Mouse (Mus musculus) stomach, embryonic 14.5 days (tissue): ENCODE results near the gene Lrrc36. TPM values are rescaled to one million over a fixed set of nuclear protein-coding genes. Genes with fewer than 3 reads are reported as not detected.

Experiments
- ATAC-seq: fragments of 200-750 bp; cut with Nextera tagmentation; 2 replicates; pipeline ENCODE4 v1.8.0; 2017; ENCODE audit warnings: low read depth, moderate TSS enrichment; ENCODE audit not compliant: insufficient number of reproducible peaks, insufficient read depth, low FRiP score
- H3K27ac ChIP-seq: fragments of 300-500 bp; sonication (generic); 2 replicates; pipeline ENCODE4 v1.5.1; 2014; ENCODE audit warnings: mild to moderate bottlenecking, low read length, moderate library complexity, mixed read lengths
- H3K27me3 ChIP-seq: fragments of 300-500 bp; sonication (generic); 2 replicates; pipeline ENCODE4 v1.6.1; 2014; ENCODE audit warnings: low read length, control low read depth, mixed read lengths; ENCODE audit not compliant: control insufficient read depth, insufficient read depth
- H3K36me3 ChIP-seq: fragments of 300-500 bp; sonication (generic); 2 replicates; pipeline ENCODE4 v1.6.1; 2014; ENCODE audit warnings: mild to moderate bottlenecking, control low read depth, low read length, moderate library complexity, mixed read lengths; ENCODE audit not compliant: control insufficient read depth, insufficient read depth
- H3K4me1 ChIP-seq: fragments of 300-500 bp; sonication (generic); 2 replicates; pipeline ENCODE4 v1.6.1; 2014; ENCODE audit warnings: low read length, control low read depth, mixed read lengths; ENCODE audit not compliant: control insufficient read depth, insufficient read depth
- H3K4me2 ChIP-seq: fragments of 300-500 bp; sonication (generic); replicated peaks from 2 replicates; pipeline ENCODE4 v1.6.1; 2014; ENCODE audit warnings: low read depth, low read length, control low read depth
- H3K4me3 ChIP-seq: fragments of 300-500 bp; sonication (generic); 2 replicates; pipeline ENCODE4 v1.5.1; 2014; ENCODE audit warnings: low read depth, low read length, control low read depth
- H3K9ac ChIP-seq: fragments of 300-500 bp; sonication (generic); replicated peaks from 2 replicates; pipeline ENCODE4 v1.6.1; 2014; ENCODE audit warnings: low read depth, mild to moderate bottlenecking, control low read depth, low read length, moderate library complexity, mixed read lengths
- H3K9me3 ChIP-seq: fragments of 300-500 bp; sonication (generic); 2 replicates; pipeline ENCODE4 v1.6.1; 2016; ENCODE audit warnings: low read depth, low read length, control low read depth; ENCODE audit not compliant: control insufficient read depth
- WGBS: fragments of 180-500 bp; shearing (Covaris S2); extraction: QIAGEN DNeasy Blood & Tissue Kit; methylation state at CpG from one replicate; pipeline ENCODE4 v1.1.7; 2014; 5-methylcytosine and 5-hydroxymethylcytosine counted together
- polyA plus RNA-seq: library from polyadenylated mRNA; unstranded; fragments of >200 nt; fragmentation: Nextera tagmentation; extraction: Ambion mirVana; gene quantifications from 2 replicates; pipeline ENCODE4 v1.2.1, GENCODE M21; 2014

Gene Lrrc36
- polyA plus RNA-seq, 1 experiment from 2014 or later = not detected

DNA sequence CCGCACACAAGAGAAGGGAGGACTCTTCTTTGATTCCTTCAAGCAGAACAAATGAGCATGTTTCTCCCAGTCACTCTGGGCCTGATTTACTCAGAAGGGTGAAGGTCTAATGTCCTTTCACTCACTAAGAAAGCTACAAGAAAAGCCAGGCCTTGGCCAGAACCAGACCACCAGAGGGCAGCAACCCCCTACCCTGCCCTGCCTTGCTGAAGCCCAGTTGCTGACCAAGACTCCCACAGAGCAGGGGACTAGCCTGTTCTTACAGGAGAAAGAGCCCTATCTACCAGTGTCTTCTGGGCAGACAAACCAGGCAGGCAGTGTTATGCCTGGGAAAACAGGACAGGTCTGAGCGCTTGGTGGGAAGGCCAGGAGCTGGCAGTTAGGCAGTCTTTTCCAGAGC lies 71.0 kb downstream of the Lrrc36 start:
- ATAC-seq = no peak
- Histone ChIP-seq H3K27ac (no peak overlapping the region), H3K4me2 (no peak overlapping the region), H3K4me3 (no peak overlapping the region), H3K36me3 (no peaks in the 10 kb centered on the region), H3K9ac (no peak overlapping the region), H3K4me1 (0 out of 2 replicates have a peak, but pooled peaks cover 2% of the 10 kb centered on the region), H3K9me3 (no peaks in the 10 kb centered on the region), H3K27me3 (no peaks in the 10 kb centered on the region)
- 31% methylated on average over 2 of the region's 2 CpGs for WGBS

GRCm38 (mm10) chr8:105488082-105488481 lies 74.7 kb downstream of the Lrrc36 start:
- ATAC-seq = no peak
- H3K4me1 ChIP-seq = 0 out of 2 replicates have a peak, but pooled peaks cover 2% of the 10 kb centered on the region
- 65% methylated on average over 3 of the region's 3 CpGs for WGBS

DNA sequence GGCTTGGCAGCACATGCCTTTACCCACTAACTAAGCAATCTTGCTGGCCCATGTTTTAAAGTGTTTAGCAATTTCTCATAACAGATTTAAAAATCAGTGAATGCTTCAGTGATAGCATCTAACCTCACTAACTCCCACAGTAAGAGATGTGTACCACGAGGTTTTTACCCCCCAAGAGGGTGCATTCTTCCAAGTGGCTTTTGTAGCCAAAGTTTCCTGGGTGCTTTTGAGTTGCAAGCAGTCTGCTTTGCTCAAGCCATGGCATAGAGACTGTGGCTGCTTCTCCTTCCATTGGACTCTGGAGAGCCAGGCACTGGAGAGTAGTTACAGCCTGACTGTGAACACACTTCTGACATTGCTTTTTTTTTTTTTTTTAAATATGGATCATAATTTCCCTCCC lies 75.9 kb downstream of the Lrrc36 start:
- Histone ChIP-seq H3K27me3 (no peaks in the 10 kb centered on the region), H3K4me3 (no peak overlapping the region), H3K4me1 (no peaks in the 10 kb centered on the region), H3K4me2 (no peak overlapping the region), H3K36me3 (no peaks in the 10 kb centered on the region), H3K9ac (no peak overlapping the region), H3K27ac (no peak overlapping the region), H3K9me3 (no peaks in the 10 kb centered on the region)
- no peak for ATAC-seq
- 36% methylated on average over 1 of the region's 1 CpGs for WGBS

More at GRCm38 (mm10) chr8:105488082-105488481, 74.7 kb downstream of the Lrrc36 start:
- Histone ChIP-seq H3K4me3 (no peak overlapping the region), H3K9me3 (no peaks in the 10 kb centered on the region), H3K36me3 (no peaks in the 10 kb centered on the region), H3K4me2 (no peak overlapping the region), H3K9ac (no peak overlapping the region), H3K27me3 (no peaks in the 10 kb centered on the region), H3K27ac (no peak overlapping the region)

- ATAC-seq = no peak
- WGBS = 24% methylated on average over 3 of the region's 3 CpGs
- no peak overlapping the region for H3K27ac ChIP-seq
These were observed 80.1 kb downstream of the Lrrc36 start for GRCm38 (mm10) chr8:105493495-105493894.

GRCm38 (mm10) chr8:105494566-105494965 lies 81.2 kb downstream of the Lrrc36 start:
- Histone ChIP-seq H3K27me3 (no peaks in the 10 kb centered on the region), H3K36me3 (no peaks in the 10 kb centered on the region), H3K4me3 (no peak overlapping the region), H3K4me1 (peaks cover 6% of the 10 kb centered on the region; the same call in 1 of the 2 replicates), H3K9ac (no peak overlapping the region), H3K27ac (no peak overlapping the region), H3K9me3 (no peaks in the 10 kb centered on the region), H3K4me2 (no peak overlapping the region)
- 67% methylated on average over 3 of the region's 3 CpGs for WGBS
- no peak for ATAC-seq

More at GRCm38 (mm10) chr8:105493495-105493894, 80.1 kb downstream of the Lrrc36 start:
- H3K27me3 ChIP-seq = no peaks in the 10 kb centered on the region
- no peaks in the 10 kb centered on the region for H3K36me3 ChIP-seq
- no peaks in the 10 kb centered on the region for H3K9me3 ChIP-seq
- H3K4me2 ChIP-seq = no peak overlapping the region
- no peak overlapping the region for H3K4me3 ChIP-seq
- H3K4me1 ChIP-seq = peaks cover 6% of the 10 kb centered on the region; the same call in 1 of the 2 replicates
- H3K9ac ChIP-seq = no peak overlapping the region

- no peaks in the 10 kb centered on the region for H3K9me3 ChIP-seq
- no peaks in the 10 kb centered on the region for H3K27me3 ChIP-seq
- WGBS = 35% methylated on average over 17 of the region's 17 CpGs
- peak overlapping the region; percentile 74; the same call in 1 of the 2 replicates for H3K27ac ChIP-seq
- peak overlapping the region; percentile 86 for H3K4me3 ChIP-seq
- peak overlapping the region; percentile 86; the same call in 1 of the 2 replicates for H3K9ac ChIP-seq
- peaks cover 6% of the 10 kb centered on the region; the same call in 1 of the 2 replicates for H3K4me1 ChIP-seq
- no peak for ATAC-seq
- H3K4me2 ChIP-seq = peak overlapping the region; percentile 58
- H3K36me3 ChIP-seq = no peaks in the 10 kb centered on the region
These were observed 82.3 kb downstream of the Lrrc36 start for GRCm38 (mm10) chr8:105495350-105496302.

DNA sequence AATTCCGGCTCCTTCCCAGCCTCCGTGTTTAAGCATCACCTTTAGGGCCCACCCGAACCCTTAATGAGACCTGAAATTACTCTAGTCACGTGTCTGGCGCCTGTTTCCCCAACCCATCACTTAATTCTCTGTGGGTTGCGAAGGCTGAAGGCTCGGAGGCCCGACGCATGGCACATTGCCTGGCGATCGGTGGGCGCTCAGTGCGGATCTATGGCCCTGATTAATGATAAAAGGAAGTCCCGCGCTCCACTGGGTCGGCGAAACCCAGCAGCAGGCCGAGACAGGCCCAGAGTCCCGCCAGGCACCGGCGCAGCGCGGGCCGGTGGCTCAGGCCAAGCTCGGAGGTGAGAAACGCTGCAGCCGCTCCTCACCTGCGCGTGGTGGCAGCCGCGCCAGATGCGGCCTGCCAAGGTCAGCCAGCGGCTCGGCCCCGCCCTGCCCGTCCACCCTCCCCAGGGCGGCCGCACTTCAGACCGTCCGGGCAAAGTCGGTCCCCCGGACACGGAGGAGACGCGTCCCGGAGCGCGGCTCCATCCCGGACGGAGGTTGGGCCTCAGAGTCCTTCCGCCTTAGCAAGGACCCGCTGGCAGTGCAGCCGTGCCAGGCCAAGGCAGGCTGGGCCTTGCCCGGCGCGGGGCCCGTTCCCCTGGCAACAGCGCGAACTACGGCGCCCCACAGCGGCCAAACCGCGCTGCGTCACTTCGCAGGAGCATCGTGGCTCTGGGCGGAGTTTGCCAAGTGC lies 83.2 kb downstream of the Lrrc36 start, which contains the start of gene Zdhhc1:
TSS of gene Zdhhc1 (minus strand) at position 464 of the 742 bp plus-strand sequence.
- Histone ChIP-seq H3K36me3 (no peaks in the 10 kb centered on the region), H3K27ac (peak within 1 kb of the TSS; percentile 74), H3K27me3 (no peaks in the 10 kb centered on the region), H3K4me1 (peaks cover 6% of the 10 kb centered on the region; the same call in 1 of the 2 replicates), H3K9ac (peak within 1 kb of the TSS; percentile 86), H3K4me3 (peak within 1 kb of the TSS; percentile 86), H3K9me3 (no peaks in the 10 kb centered on the region), H3K4me2 (peak within 1 kb of the TSS; percentile 58)
- ATAC-seq = peak; percentile 80
- WGBS = under 1% methylated on average over 68 of the region's 68 CpGs

GRCm38 (mm10) chr8:105499787-105500186 lies 86.4 kb downstream of the Lrrc36 start:
- Histone ChIP-seq H3K4me1 (peaks cover 6% of the 10 kb centered on the region; the same call in 1 of the 2 replicates), H3K36me3 (no peaks in the 10 kb centered on the region), H3K4me2 (0 out of 2 replicates have a peak overlapping the region, but pooled peaks have one; percentile 10), H3K4me3 (no peak overlapping the region), H3K9me3 (no peaks in the 10 kb centered on the region), H3K9ac (no peak overlapping the region), H3K27me3 (no peaks in the 10 kb centered on the region), H3K27ac (no peak overlapping the region)
- 69% methylated on average over 12 of the region's 12 CpGs for WGBS
- no peak for ATAC-seq
